Mouse (Mus musculus) olfactory bulb, adult 2 months (tissue): ENCODE measurements around the gene Cdh4.

Source experiments
- CTCF ChIP-seq: fragments of 200-500 bp; IDR thresholded peaks from 2 replicates; pipeline ENCODE4 v1.5.1; 2012; ENCODE audit warnings: low read depth, mild to moderate bottlenecking, low read length, moderate library complexity; ENCODE audit not compliant: insufficient read depth
- POLR2A ChIP-seq: fragments of 200-500 bp; IDR thresholded peaks from 2 replicates; pipeline ENCODE4 v1.6.1; 2012; ENCODE audit warnings: mild to moderate bottlenecking, low read depth, low read length, moderate library complexity; ENCODE audit not compliant: insufficient read depth

- TF ChIP-seq POLR2A (no peak), CTCF (no peak)
Measured at GRCm38 (mm10) chr2:179565611-179566010, 123.4 kb downstream of the Cdh4 start.
